Mouse (Mus musculus): ENCODE data around the gene Gnat3.
"Not testable (repeated sequence)": the region's sequence is repeated elsewhere in the genome, so short reads cannot be mapped to it uniquely, and the experiment has no call there.

Gnat3 gene

GRCm38 (mm10) chr5:17962249-17962648, at the start of gene Gnat3:
Gnat3 (plus strand) TSS chr5:17962549.
- no peak for DNase-seq (ENCODE audit: low spot score in 2 of 2)

GRCm38 (mm10) chr5:17918966-17919365, 43.4 kb upstream of the Gnat3 start:
- DNase-seq (ENCODE audit: low spot score in 2 of 2): no peak

GRCm38 (mm10) chr5:17923648-17924047, 38.7 kb upstream of the Gnat3 start:
- no peak for DNase-seq (ENCODE audit: low spot score in 2 of 2)

GRCm38 (mm10) chr5:17924085-17924518, 38.2 kb upstream of the Gnat3 start:
- no peak for DNase-seq (ENCODE audit: low spot score in 2 of 2)

- no peak for DNase-seq (ENCODE audit: low spot score in 2 of 2)
Measured at GRCm38 (mm10) chr5:17928471-17928870, 33.9 kb upstream of the Gnat3 start.

GRCm38 (mm10) chr5:17929006-17929567, 33.3 kb upstream of the Gnat3 start:
- no peak for DNase-seq (ENCODE audit: low spot score in 2 of 2)

GRCm38 (mm10) chr5:17931588-17931987, 30.8 kb upstream of the Gnat3 start:
- DNase-seq (ENCODE audit: low spot score in 2 of 2): not testable (repeated sequence)

GRCm38 (mm10) chr5:17934501-17934900, 27.8 kb upstream of the Gnat3 start:
- no peak for DNase-seq (ENCODE audit: low spot score in 2 of 2)

- no peak for DNase-seq (ENCODE audit: low spot score in 2 of 2)
Measured at GRCm38 (mm10) chr5:17938170-17938939, 24.0 kb upstream of the Gnat3 start.

- no peak for DNase-seq (ENCODE audit: low spot score in 2 of 2)
Measured at GRCm38 (mm10) chr5:17956468-17956867, 5.9 kb upstream of the Gnat3 start.

- no peak for DNase-seq (ENCODE audit: low spot score in 2 of 2)
Measured at GRCm38 (mm10) chr5:17969704-17970390, 7.5 kb downstream of the Gnat3 start.

GRCm38 (mm10) chr5:17970391-17970730, 8.0 kb downstream of the Gnat3 start:
- no peak for DNase-seq (ENCODE audit: low spot score in 2 of 2)

- DNase-seq (ENCODE audit: low spot score in 2 of 2): no peak
Measured at GRCm38 (mm10) chr5:17980501-17981121, 18.3 kb downstream of the Gnat3 start.

- no peak for DNase-seq (ENCODE audit: low spot score in 2 of 2)
Measured at GRCm38 (mm10) chr5:17982770-17983169, 20.4 kb downstream of the Gnat3 start.

- no peak for DNase-seq (ENCODE audit: low spot score in 2 of 2)
Measured at GRCm38 (mm10) chr5:17984522-17984921, 22.2 kb downstream of the Gnat3 start.

GRCm38 (mm10) chr5:17986611-17987010, 24.3 kb downstream of the Gnat3 start:
- DNase-seq (ENCODE audit: low spot score in 2 of 2): no peak

GRCm38 (mm10) chr5:17990618-17991017, 28.3 kb downstream of the Gnat3 start:
- DNase-seq (ENCODE audit: low spot score in 2 of 2): no peak

- no peak for DNase-seq (ENCODE audit: low spot score in 2 of 2)
Measured at GRCm38 (mm10) chr5:17999570-17999969, 37.2 kb downstream of the Gnat3 start.

GRCm38 (mm10) chr5:18000185-18000584, 37.8 kb downstream of the Gnat3 start:
- DNase-seq (ENCODE audit: low spot score in 2 of 2): no peak

- DNase-seq (ENCODE audit: low spot score in 2 of 2): no peak
Measured at GRCm38 (mm10) chr5:18001646-18002045, 39.3 kb downstream of the Gnat3 start.

GRCm38 (mm10) chr5:18003675-18004074, 41.3 kb downstream of the Gnat3 start:
- no peak for DNase-seq (ENCODE audit: low spot score in 2 of 2)

- DNase-seq (ENCODE audit: low spot score in 2 of 2): no peak
Measured at GRCm38 (mm10) chr5:18004824-18005611, 42.7 kb downstream of the Gnat3 start.
